In genomic region chr10:75396966-75397365, GRCm38 (mm10) we compare ENCODE assay signal across 8 mouse cellular contexts. TPM values are rescaled to one million over a fixed set of nuclear protein-coding genes. Genes with fewer than 3 reads are reported as not detected.
DNase-seq lines count a peak whose midpoint lies in the region; ATAC-seq and TF ChIP-seq lines count a peak whose summit lies in the region.

No protein-coding gene starts in this region.

- no peaks in the 10 kb centered on the region for H3K36me3 ChIP-seq in heart, embryonic 11.5 days (ENCODE audit: control insufficient read depth, insufficient read depth, low read length)
- no peaks in the 10 kb centered on the region for H3K36me3 ChIP-seq in liver, embryonic 12.5 days
- no peaks in the 10 kb centered on the region for H3K36me3 ChIP-seq in stomach, postnatal 0 days (ENCODE audit: control insufficient read depth, insufficient read depth, low read length)
- H3K36me3 ChIP-seq in forebrain, embryonic 15.5 days, result no peaks in the 10 kb centered on the region

- no peak overlapping the region for H3K27ac ChIP-seq in heart, embryonic 11.5 days (ENCODE audit: low read depth, low read length)
- no peak overlapping the region for H3K27ac ChIP-seq in liver, embryonic 12.5 days
- no peak overlapping the region for H3K27ac ChIP-seq in stomach, postnatal 0 days (replicated peaks)
- no peak overlapping the region for H3K27ac ChIP-seq in forebrain, embryonic 15.5 days (replicated peaks)

- no peak for TF ChIP-seq EP300 in stomach, postnatal 0 days (optimal IDR thresholded peaks at IDR 0.05)

- no peak for TF ChIP-seq CTCF in stomach, postnatal 0 days (IDR thresholded peaks at IDR 0.05; ENCODE audit: low read depth)

- H3K9me3 ChIP-seq in heart, embryonic 11.5 days (replicated peaks; ENCODE audit: control insufficient read depth, low read length), result no peaks in the 10 kb centered on the region
- H3K9me3 ChIP-seq in liver, embryonic 12.5 days (replicated peaks), result no peaks in the 10 kb centered on the region
- H3K9me3 ChIP-seq in stomach, postnatal 0 days (ENCODE audit: control insufficient read depth, low read length), result no peaks in the 10 kb centered on the region
- H3K9me3 ChIP-seq in forebrain, embryonic 15.5 days, result no peaks in the 10 kb centered on the region

- DNase-seq in cerebellum, adult 18-20 months, result peak; percentile 5 to 13
- DNase-seq in thymus, postnatal 0 days (ENCODE audit: low spot score), result peak; percentile 19
- DNase-seq in thymus, postnatal 4 days, result no peak
- DNase-seq in stomach, postnatal 0 days (ENCODE audit: low spot score), result peak; percentile 18

- H3K9ac ChIP-seq in heart, embryonic 11.5 days (ENCODE audit: low read depth, low read length), result no peak overlapping the region
- no peak overlapping the region for H3K9ac ChIP-seq in liver, embryonic 12.5 days
- no peak overlapping the region for H3K9ac ChIP-seq in stomach, postnatal 0 days (ENCODE audit: low read length)
- H3K9ac ChIP-seq in forebrain, embryonic 15.5 days (replicated peaks), result no peak overlapping the region

- H3K4me3 ChIP-seq in heart, embryonic 11.5 days (ENCODE audit: low read depth, low read length), result no peak overlapping the region
- H3K4me3 ChIP-seq in liver, embryonic 12.5 days, result no peak overlapping the region
- H3K4me3 ChIP-seq in stomach, postnatal 0 days (ENCODE audit: low read depth, low read length), result no peak overlapping the region
- no peak overlapping the region for H3K4me3 ChIP-seq in forebrain, embryonic 15.5 days

- peak overlapping the region; percentile 22; the same call in 1 of the 2 replicates for H3K4me2 ChIP-seq in heart, embryonic 11.5 days
- peak overlapping the region; percentile 46 for H3K4me2 ChIP-seq in liver, embryonic 12.5 days
- no peak overlapping the region for H3K4me2 ChIP-seq in stomach, postnatal 0 days (replicated peaks; ENCODE audit: low read depth)
- H3K4me2 ChIP-seq in forebrain, embryonic 15.5 days (replicated peaks), result no peak overlapping the region

- no peak for ATAC-seq in cerebellum, adult (ENCODE audit: insufficient number of reproducible peaks, low FRiP score, low TSS enrichment)
- ATAC-seq in heart, embryonic 11.5 days (replicated peaks; ENCODE audit: insufficient number of reproducible peaks, low FRiP score, low TSS enrichment), result no peak
- ATAC-seq in liver, embryonic 12.5 days, result peak; percentile 60
- no peak for ATAC-seq in stomach, postnatal 0 days (ENCODE audit: low FRiP score, low TSS enrichment)
- no peak for ATAC-seq in forebrain, embryonic 15.5 days (replicated peaks)

- H3K27me3 ChIP-seq in heart, embryonic 11.5 days (ENCODE audit: control insufficient read depth, insufficient read depth, low read length), result no peaks in the 10 kb centered on the region
- H3K27me3 ChIP-seq in liver, embryonic 12.5 days (replicated peaks), result no peaks in the 10 kb centered on the region
- no peaks in the 10 kb centered on the region for H3K27me3 ChIP-seq in stomach, postnatal 0 days (ENCODE audit: control insufficient read depth, insufficient read depth, low read length)
- H3K27me3 ChIP-seq in forebrain, embryonic 15.5 days, result no peaks in the 10 kb centered on the region

- no peaks in the 10 kb centered on the region for H3K4me1 ChIP-seq in heart, embryonic 11.5 days (ENCODE audit: control insufficient read depth, insufficient read depth, low read length)
- H3K4me1 ChIP-seq in liver, embryonic 12.5 days, result peaks cover 10% of the 10 kb centered on the region
- no peaks in the 10 kb centered on the region for H3K4me1 ChIP-seq in stomach, postnatal 0 days (replicated peaks; ENCODE audit: control insufficient read depth, insufficient read depth)
- 0 out of 2 replicates have a peak, but pooled peaks cover 3% of the 10 kb centered on the region for H3K4me1 ChIP-seq in forebrain, embryonic 15.5 days

- 35% methylated on average over 14 of the region's 14 CpGs for WGBS in heart, embryonic 11.5 days (ENCODE audit: insufficient replicate concordance)
- WGBS in liver, embryonic 12.5 days (ENCODE audit: insufficient replicate concordance), result 12% methylated on average over 14 of the region's 14 CpGs
- WGBS in stomach, postnatal 0 days, result 44% methylated on average over 14 of the region's 14 CpGs
- 44% methylated on average over 14 of the region's 14 CpGs for WGBS in forebrain, embryonic 15.5 days

RNA-seq across cellular contexts. Expression of gene Upb1, which starts 3.9 kb away (rescaled TPM):
- 0.42 and 0.55 TPM in 2 replicates for polyA plus RNA-seq in thymus, postnatal 0 days (2015; fragmentation: Nextera tagmentation; extraction: Ambion mirVana)
- 0.39 and 0.46 TPM in 2 replicates for polyA plus RNA-seq in heart, embryonic 11.5 days (2014; fragmentation: Nextera tagmentation; extraction: Ambion mirVana)
- polyA plus RNA-seq in liver, embryonic 12.5 days (2016; fragmentation: Nextera tagmentation; extraction: Ambion mirVana), result 7.4 and 7.8 TPM in 2 replicates
- polyA plus RNA-seq in stomach, postnatal 0 days (2015; fragmentation: Nextera tagmentation; extraction: Ambion mirVana), result 3.8 and 5.3 TPM in 2 replicates
- polyA plus RNA-seq in forebrain, embryonic 15.5 days (2015; fragmentation: Nextera tagmentation; extraction: Ambion mirVana), result 0.13 and 0.19 TPM in 2 replicates

Comparison
In these comparisons a context has a peak if more than half of its experiments do, and no peak if none do; other contexts are left out.
1. H3K4me2 ChIP-seq: peak in heart, embryonic 11.5 days (single experiment) and liver, embryonic 12.5 days (single experiment); none in stomach, postnatal 0 days (single experiment) and forebrain, embryonic 15.5 days (single experiment).